Mouse (Mus musculus) limb, embryonic 14.5 days (tissue): ENCODE results near the gene Rcor1. TPM values are rescaled to one million over a fixed set of nuclear protein-coding genes. Genes with fewer than 3 reads are reported as not detected.
A peak's percentile ranks its signal among the peaks of the same experiment; 100 is the strongest.

Experiments
- ATAC-seq: fragments of 200-750 bp; cut with Nextera tagmentation; 2 replicates; pipeline ENCODE4 v1.8.0; 2017; ENCODE audit warnings: low read depth, moderate number of reproducible peaks, moderate TSS enrichment; ENCODE audit not compliant: low FRiP score
- DNase-seq: peaks from one replicate; pipeline ENCODE4 v3.0.0-alpha.2; 2015; ENCODE audit warnings: low spot score
- H3K27ac ChIP-seq: fragments of 300-500 bp; sonication (generic); replicated peaks from 2 replicates; pipeline ENCODE4 v1.5.1; 2014; ENCODE audit warnings: low read depth, mild to moderate bottlenecking, low read length, moderate library complexity, mixed read lengths
- H3K27me3 ChIP-seq: fragments of 300-500 bp; sonication (generic); 2 replicates; pipeline ENCODE4 v1.6.1; 2014; ENCODE audit warnings: low read length, mixed read lengths; ENCODE audit not compliant: control insufficient read depth, insufficient read depth
- H3K36me3 ChIP-seq: fragments of 300-500 bp; sonication (generic); 2 replicates; pipeline ENCODE4 v1.6.1; 2014; ENCODE audit warnings: mild to moderate bottlenecking, low read length, moderate library complexity, mixed read lengths; ENCODE audit not compliant: control insufficient read depth, insufficient read depth
- H3K4me1 ChIP-seq: fragments of 300-500 bp; sonication (generic); 2 replicates; pipeline ENCODE4 v1.6.1; 2014; ENCODE audit warnings: antibody characterized with exemption, low read length, mixed read lengths; ENCODE audit not compliant: control insufficient read depth, insufficient read depth
- H3K4me2 ChIP-seq: fragments of 300-500 bp; sonication (generic); replicated peaks from 2 replicates; pipeline ENCODE4 v1.6.1; 2014; ENCODE audit warnings: low read depth, mild to moderate bottlenecking, low read length, moderate library complexity; ENCODE audit not compliant: severe bottlenecking
- H3K4me3 ChIP-seq: fragments of 300-500 bp; sonication (generic); replicated peaks from 2 replicates; pipeline ENCODE4 v1.5.1; 2014; ENCODE audit warnings: low read length
- H3K9ac ChIP-seq: fragments of 300-500 bp; sonication (generic); 2 replicates; pipeline ENCODE4 v1.6.1; 2014; ENCODE audit warnings: mild to moderate bottlenecking, low read depth, low read length, moderate library complexity; ENCODE audit not compliant: severe bottlenecking
- H3K9me3 ChIP-seq: fragments of 300-500 bp; sonication (generic); 2 replicates; pipeline ENCODE4 v1.6.1; 2016; ENCODE audit warnings: low read length; ENCODE audit not compliant: control insufficient read depth
- POLR2A ChIP-seq: fragments of 200-500 bp; IDR thresholded peaks from 2 replicates; pipeline ENCODE4 v1.8.0; 2012; ENCODE audit warnings: inconsistent platforms, mild to moderate bottlenecking, moderate library complexity, borderline replicate concordance; ENCODE audit not compliant: insufficient read depth, insufficient read length; ENCODE audit errors: extremely low read depth
- WGBS: fragments of 180-500 bp; shearing (Covaris S2); extraction: QIAGEN DNeasy Blood & Tissue Kit; methylation state at CpG from one replicate; pipeline ENCODE4 v1.1.7; 2014; 5-methylcytosine and 5-hydroxymethylcytosine counted together
- polyA plus RNA-seq, 2 experiments: library from polyadenylated mRNA; depleted of rRNA in 1 of 2; stranded (reverse) in 1 of 2; unstranded in 1 of 2; fragments of >200 nt; fragmentation: Nextera tagmentation in 1 of 2; extraction: Ambion mirVana in 1 of 2; gene quantifications; 2 replicates each; pipeline versions ENCODE4 v1.2.1 to v1.2.3; 2012 to 2014

Rcor1 gene
- polyA plus RNA-seq, 2 experiments = 17.7 to 29.4 TPM

DNA sequence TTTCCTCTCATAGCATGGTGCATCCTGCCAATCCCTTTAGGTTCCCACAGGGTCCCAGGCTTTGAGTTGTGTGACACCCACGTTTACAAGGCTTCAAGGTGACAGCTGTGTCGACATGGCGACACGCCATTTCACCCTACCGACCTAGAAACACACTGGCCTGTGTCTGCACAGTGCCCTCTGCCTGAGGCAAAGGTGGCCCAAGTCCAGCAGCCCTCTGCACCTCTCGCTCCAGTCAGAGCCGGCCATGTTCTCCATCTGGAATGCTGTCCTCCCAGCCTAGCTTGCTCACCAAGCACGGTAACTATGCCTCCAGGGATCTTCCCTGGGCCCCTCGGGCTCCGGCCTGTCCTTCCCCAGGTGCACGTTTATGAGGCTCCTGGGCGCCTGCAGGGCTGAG lies 46.4 kb upstream of the Rcor1 start:
- Histone ChIP-seq H3K4me1 (no peaks in the 10 kb centered on the region; the same call in 1 of the 2 replicates), H3K9me3 (no peaks in the 10 kb centered on the region), H3K27me3 (no peaks in the 10 kb centered on the region), H3K27ac (no peak overlapping the region), H3K4me2 (peak overlapping the region; percentile 64), H3K4me3 (peak overlapping the region; percentile 51), H3K36me3 (no peaks in the 10 kb centered on the region), H3K9ac (no peak overlapping the region)
- WGBS = 59% methylated on average over 12 of the region's 12 CpGs
- ATAC-seq (no peak), DNase-seq (no peak)
- TF ChIP-seq POLR2A = no peak

DNA sequence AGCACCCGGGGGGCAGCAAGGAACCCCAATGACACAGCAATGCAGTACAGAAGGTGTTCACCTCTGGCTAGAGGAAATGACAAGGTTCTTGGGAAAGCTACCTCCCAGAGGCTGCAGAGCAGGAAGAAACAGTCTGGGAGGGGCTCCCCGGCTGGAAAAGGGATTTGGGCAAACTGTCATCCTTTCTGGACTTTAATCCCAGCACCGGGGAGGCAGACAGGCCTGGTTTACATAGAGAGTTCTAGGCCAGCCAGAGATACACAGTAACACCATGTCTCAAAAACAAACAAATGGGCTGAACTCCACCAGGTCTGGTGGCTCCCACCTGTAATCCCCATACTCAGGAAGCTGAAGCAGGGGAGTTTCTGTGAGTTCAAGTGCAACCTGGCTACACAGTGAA lies 45.9 kb upstream of the Rcor1 start:
- 81% methylated on average over 3 of the region's 3 CpGs for WGBS
- Histone ChIP-seq H3K4me1 (no peaks in the 10 kb centered on the region; the same call in 1 of the 2 replicates), H3K36me3 (no peaks in the 10 kb centered on the region)

DNA sequence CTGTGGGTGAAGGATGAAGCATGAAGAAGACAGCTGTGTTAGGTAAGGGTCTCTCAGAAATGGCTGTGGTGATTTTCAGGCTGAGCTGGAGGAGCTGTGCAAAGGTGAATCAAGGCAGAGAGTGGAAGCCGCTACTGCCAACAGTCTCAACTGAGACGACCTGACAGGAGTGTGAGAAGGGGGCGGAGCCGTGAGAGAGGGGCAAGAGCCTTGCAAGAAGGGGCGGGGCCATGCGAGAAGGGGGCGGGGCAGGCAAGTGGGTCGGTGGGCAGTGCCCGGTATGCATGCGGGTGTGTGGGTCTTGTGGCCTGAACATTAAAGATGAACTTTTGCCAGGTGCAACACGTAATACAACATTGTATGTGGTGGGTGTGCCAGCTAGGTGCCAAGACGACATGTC lies 44.5 kb upstream of the Rcor1 start:
- 35% methylated on average over 12 of the region's 12 CpGs for WGBS
- no peak for ATAC-seq

More for the DNA sequence above, 45.9 kb upstream of the Rcor1 start:
- no peak overlapping the region for H3K9ac ChIP-seq
- no peaks in the 10 kb centered on the region for H3K9me3 ChIP-seq
- TF ChIP-seq POLR2A = no peak
- DNase-seq = no peak
- H3K4me3 ChIP-seq = no peak overlapping the region
- H3K4me2 ChIP-seq = no peak overlapping the region
- no peak overlapping the region for H3K27ac ChIP-seq
- no peak for ATAC-seq
- H3K27me3 ChIP-seq = no peaks in the 10 kb centered on the region

GRCm38 (mm10) chr12:110998092-110998491 lies 41.1 kb upstream of the Rcor1 start:
- no peak overlapping the region for H3K4me2 ChIP-seq
- DNase-seq (no peak), ATAC-seq (no peak)
- no peaks in the 10 kb centered on the region for H3K9me3 ChIP-seq
- no peak for TF ChIP-seq POLR2A
- 96% methylated on average over 11 of the region's 11 CpGs for WGBS
- no peak overlapping the region for H3K4me3 ChIP-seq
- H3K27ac ChIP-seq = no peak overlapping the region
- H3K9ac ChIP-seq = no peak overlapping the region
- no peaks in the 10 kb centered on the region for H3K27me3 ChIP-seq
- no peaks in the 10 kb centered on the region for H3K36me3 ChIP-seq
- no peaks in the 10 kb centered on the region for H3K4me1 ChIP-seq

More for the DNA sequence above, 44.5 kb upstream of the Rcor1 start:
- Histone ChIP-seq H3K27me3 (no peaks in the 10 kb centered on the region), H3K36me3 (no peaks in the 10 kb centered on the region), H3K4me2 (no peak overlapping the region), H3K4me1 (no peaks in the 10 kb centered on the region; the same call in 1 of the 2 replicates), H3K27ac (no peak overlapping the region), H3K9me3 (no peaks in the 10 kb centered on the region), H3K9ac (no peak overlapping the region), H3K4me3 (no peak overlapping the region)
- DNase-seq = no peak
- TF ChIP-seq POLR2A = no peak

- no peaks in the 10 kb centered on the region for H3K36me3 ChIP-seq
- no peak for TF ChIP-seq POLR2A
- DNase-seq (no peak), ATAC-seq (no peak)
- H3K27ac ChIP-seq = no peak overlapping the region
- H3K4me2 ChIP-seq = no peak overlapping the region
- H3K4me1 ChIP-seq = no peaks in the 10 kb centered on the region
- H3K9me3 ChIP-seq = no peaks in the 10 kb centered on the region
- H3K4me3 ChIP-seq = no peak overlapping the region
- WGBS = 81% methylated on average over 2 of the region's 2 CpGs
- no peaks in the 10 kb centered on the region for H3K27me3 ChIP-seq
- no peak overlapping the region for H3K9ac ChIP-seq
These were observed 39.3 kb upstream of the Rcor1 start for GRCm38 (mm10) chr12:110999820-111000219.

DNA sequence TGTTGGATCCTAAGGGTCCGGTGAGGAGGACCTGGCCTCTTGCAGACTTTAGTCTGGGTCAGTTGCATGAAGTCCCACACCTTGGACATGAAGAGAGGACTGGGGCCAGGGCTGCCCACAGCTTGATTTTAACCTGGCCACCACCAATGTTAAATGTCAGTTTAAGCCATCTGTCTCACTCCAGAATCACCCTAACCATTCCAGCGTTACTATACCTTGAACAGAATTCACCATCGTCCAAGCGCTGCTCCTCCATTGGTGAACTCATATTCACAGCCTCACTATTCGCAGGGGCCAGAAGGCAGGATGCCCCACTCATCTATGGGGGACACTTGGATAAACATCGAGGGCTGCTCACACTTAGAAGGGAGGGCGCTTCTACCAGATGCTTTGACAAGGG lies 38.2 kb upstream of the Rcor1 start:
- WGBS = 95% methylated on average over 7 of the region's 7 CpGs
- no peak for ATAC-seq

More for the DNA sequence above, 38.2 kb upstream of the Rcor1 start:
- H3K4me2 ChIP-seq = no peak overlapping the region
- no peak for TF ChIP-seq POLR2A
- no peak overlapping the region for H3K4me3 ChIP-seq
- no peak overlapping the region for H3K9ac ChIP-seq
- H3K36me3 ChIP-seq = no peaks in the 10 kb centered on the region
- H3K4me1 ChIP-seq = peaks cover under 1% of the 10 kb centered on the region; the same call in 1 of the 2 replicates
- no peak overlapping the region for H3K27ac ChIP-seq
- H3K9me3 ChIP-seq = no peaks in the 10 kb centered on the region
- DNase-seq = no peak
- no peaks in the 10 kb centered on the region for H3K27me3 ChIP-seq
